Mouse (Mus musculus): ENCODE results near the gene Sspn. TPM values are rescaled to one million over a fixed set of nuclear protein-coding genes. Genes with fewer than 3 reads are reported as not detected.

The Sspn gene
- polyA plus RNA-seq (2012; rRNA removed), result 5.4 and 6.2 TPM in 2 replicates

DNA sequence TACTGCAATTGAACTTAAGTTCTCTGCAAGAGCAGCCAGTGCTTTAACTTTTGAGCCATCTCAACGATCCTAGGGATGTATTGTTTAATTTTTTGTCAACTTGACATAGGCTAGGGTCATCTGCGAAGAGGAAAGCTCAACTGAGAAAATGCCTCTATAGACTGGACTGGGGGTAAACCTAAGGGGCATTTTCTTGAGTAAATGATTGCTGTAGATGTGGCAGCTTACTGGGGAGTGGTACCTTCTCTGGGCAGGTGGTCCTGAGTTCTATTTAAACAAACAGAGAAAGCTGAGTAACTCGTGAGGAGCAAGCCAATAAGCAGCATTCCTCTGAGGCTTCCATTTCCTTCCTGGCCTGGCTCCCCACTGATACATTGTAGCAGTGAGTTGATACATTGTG, at the start of gene Sspn:
Sspn (plus strand) TSS at position 301 of the 400 bp plus-strand sequence.
- H3K4me3 ChIP-seq (ENCODE audit: insufficient read depth, low read length), result no peak within 1 kb of the TSS
- TF ChIP-seq POLR2A (IDR thresholded peaks at IDR 0.05; ENCODE audit: extremely low read depth, insufficient read depth, low read length) (no peak), CTCF (IDR thresholded peaks at IDR 0.05; ENCODE audit: extremely low read depth, insufficient read depth, low read length) (no peak)
- no peaks in the 10 kb centered on the region; the same call in 1 of the 2 replicates for H3K4me1 ChIP-seq (ENCODE audit: control insufficient read depth, insufficient read depth, low read length)
- H3K27ac ChIP-seq (ENCODE audit: insufficient read depth, low read length), result no peak within 1 kb of the TSS

DNA sequence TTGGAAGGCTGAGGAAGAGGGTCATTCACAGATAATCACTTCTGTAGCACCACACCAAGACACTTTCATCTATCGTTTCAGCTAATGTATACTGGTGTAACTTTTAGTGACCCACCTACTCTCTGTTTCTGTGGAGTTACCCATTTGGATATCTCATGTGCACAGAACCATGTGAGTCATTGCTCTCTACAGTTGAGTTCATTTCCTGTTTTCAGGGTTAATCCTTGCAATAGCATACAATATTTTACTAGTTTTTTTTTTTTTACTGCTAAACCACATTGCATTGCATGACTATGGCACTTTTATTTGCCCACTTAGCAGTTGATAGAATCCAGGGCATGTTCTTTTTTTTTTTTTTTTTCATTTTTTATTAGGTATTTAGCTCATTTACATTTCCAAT, 48.4 kb upstream of the Sspn start:
- Histone ChIP-seq H3K4me1 (ENCODE audit: control insufficient read depth, insufficient read depth, low read length) (no peaks in the 10 kb centered on the region), H3K27ac (ENCODE audit: insufficient read depth, low read length) (no peak overlapping the region), H3K4me3 (ENCODE audit: insufficient read depth, low read length) (no peak overlapping the region)
- no peak for TF ChIP-seq POLR2A (IDR thresholded peaks at IDR 0.05; ENCODE audit: extremely low read depth, insufficient read depth, low read length)
- TF ChIP-seq CTCF (IDR thresholded peaks at IDR 0.05; ENCODE audit: extremely low read depth, insufficient read depth, low read length), result no peak

GRCm38 (mm10) chr6:145883668-145884067, 47.8 kb upstream of the Sspn start:
- H3K4me1 ChIP-seq (ENCODE audit: control insufficient read depth, insufficient read depth, low read length), result no peaks in the 10 kb centered on the region
- TF ChIP-seq POLR2A (IDR thresholded peaks at IDR 0.05; ENCODE audit: extremely low read depth, insufficient read depth, low read length) (no peak), CTCF (IDR thresholded peaks at IDR 0.05; ENCODE audit: extremely low read depth, insufficient read depth, low read length) (no peak)
- H3K27ac ChIP-seq (ENCODE audit: insufficient read depth, low read length), result no peak overlapping the region
- H3K4me3 ChIP-seq (ENCODE audit: insufficient read depth, low read length), result no peak overlapping the region

- H3K4me3 ChIP-seq (ENCODE audit: insufficient read depth, low read length), result no peak overlapping the region
- TF ChIP-seq CTCF (IDR thresholded peaks at IDR 0.05; ENCODE audit: extremely low read depth, insufficient read depth, low read length) (no peak), POLR2A (IDR thresholded peaks at IDR 0.05; ENCODE audit: extremely low read depth, insufficient read depth, low read length) (no peak)
- no peak overlapping the region for H3K27ac ChIP-seq (ENCODE audit: insufficient read depth, low read length)
- no peaks in the 10 kb centered on the region for H3K4me1 ChIP-seq (ENCODE audit: control insufficient read depth, insufficient read depth, low read length)
Observed at GRCm38 (mm10) chr6:145885069-145885468, 46.4 kb upstream of the Sspn start.

DNA sequence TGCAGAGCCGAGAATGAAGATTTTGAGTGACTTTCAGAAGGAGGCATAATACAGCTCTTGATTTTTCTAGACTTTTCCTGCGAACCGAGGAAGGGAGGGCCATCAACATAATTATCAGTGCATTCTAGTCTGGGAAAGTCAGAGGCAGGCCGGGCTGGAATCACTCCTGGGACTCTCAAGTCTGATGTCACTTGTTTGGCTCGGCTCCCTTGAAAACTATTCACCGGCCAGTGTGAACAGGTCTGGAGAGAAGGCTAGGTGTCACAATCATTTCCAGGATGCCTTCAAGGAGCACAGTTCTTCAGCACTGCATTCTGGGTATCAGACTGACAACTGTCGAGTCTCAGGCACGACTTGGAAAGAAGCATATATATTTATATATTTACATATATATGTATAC, 45.2 kb upstream of the Sspn start:
- no peak for TF ChIP-seq POLR2A (IDR thresholded peaks at IDR 0.05; ENCODE audit: extremely low read depth, insufficient read depth, low read length)
- no peak for TF ChIP-seq CTCF (IDR thresholded peaks at IDR 0.05; ENCODE audit: extremely low read depth, insufficient read depth, low read length)
- no peaks in the 10 kb centered on the region for H3K4me1 ChIP-seq (ENCODE audit: control insufficient read depth, insufficient read depth, low read length)
- H3K27ac ChIP-seq (ENCODE audit: insufficient read depth, low read length), result no peak overlapping the region
- H3K4me3 ChIP-seq (ENCODE audit: insufficient read depth, low read length), result no peak overlapping the region

GRCm38 (mm10) chr6:145887719-145888118, 43.7 kb upstream of the Sspn start:
- H3K4me1 ChIP-seq (ENCODE audit: control insufficient read depth, insufficient read depth, low read length), result no peaks in the 10 kb centered on the region
- no peak overlapping the region for H3K27ac ChIP-seq (ENCODE audit: insufficient read depth, low read length)
- no peak overlapping the region for H3K4me3 ChIP-seq (ENCODE audit: insufficient read depth, low read length)
- TF ChIP-seq CTCF (IDR thresholded peaks at IDR 0.05; ENCODE audit: extremely low read depth, insufficient read depth, low read length) (no peak), POLR2A (IDR thresholded peaks at IDR 0.05; ENCODE audit: extremely low read depth, insufficient read depth, low read length) (no peak)

DNA sequence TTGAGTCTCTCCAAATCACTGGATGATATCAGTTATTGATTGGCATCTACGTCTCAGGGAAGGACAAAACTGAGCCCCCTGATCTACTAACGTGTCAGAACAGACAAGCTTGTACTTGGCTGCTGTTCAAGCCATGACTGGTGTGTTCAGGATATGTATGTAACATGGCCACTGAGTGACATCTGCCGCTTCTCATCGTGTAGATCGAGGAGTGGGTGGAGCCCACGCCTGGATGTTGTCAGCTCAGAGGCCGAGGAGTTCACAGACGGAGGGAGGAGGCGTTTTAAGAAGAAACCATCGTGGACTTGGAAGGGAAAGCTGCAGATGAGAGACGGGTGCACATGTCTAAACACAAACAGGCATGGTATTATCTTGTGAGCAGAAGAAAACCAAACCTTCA, 39.5 kb upstream of the Sspn start:
- TF ChIP-seq POLR2A (IDR thresholded peaks at IDR 0.05; ENCODE audit: extremely low read depth, insufficient read depth, low read length) (no peak), CTCF (IDR thresholded peaks at IDR 0.05; ENCODE audit: extremely low read depth, insufficient read depth, low read length) (no peak)

GRCm38 (mm10) chr6:145892381-145893265, 38.8 kb upstream of the Sspn start:
- H3K27ac ChIP-seq (ENCODE audit: insufficient read depth, low read length), result no peak overlapping the region
- TF ChIP-seq POLR2A (IDR thresholded peaks at IDR 0.05; ENCODE audit: extremely low read depth, insufficient read depth, low read length) (no peak), CTCF (IDR thresholded peaks at IDR 0.05; ENCODE audit: extremely low read depth, insufficient read depth, low read length) (no peak)
- H3K4me3 ChIP-seq (ENCODE audit: insufficient read depth, low read length), result no peak overlapping the region
- no peaks in the 10 kb centered on the region for H3K4me1 ChIP-seq (ENCODE audit: control insufficient read depth, insufficient read depth, low read length)

More for the DNA sequence above, 39.5 kb upstream of the Sspn start:
- H3K27ac ChIP-seq (ENCODE audit: insufficient read depth, low read length), result no peak overlapping the region
- no peak overlapping the region for H3K4me3 ChIP-seq (ENCODE audit: insufficient read depth, low read length)
- no peaks in the 10 kb centered on the region for H3K4me1 ChIP-seq (ENCODE audit: control insufficient read depth, insufficient read depth, low read length)

DNA sequence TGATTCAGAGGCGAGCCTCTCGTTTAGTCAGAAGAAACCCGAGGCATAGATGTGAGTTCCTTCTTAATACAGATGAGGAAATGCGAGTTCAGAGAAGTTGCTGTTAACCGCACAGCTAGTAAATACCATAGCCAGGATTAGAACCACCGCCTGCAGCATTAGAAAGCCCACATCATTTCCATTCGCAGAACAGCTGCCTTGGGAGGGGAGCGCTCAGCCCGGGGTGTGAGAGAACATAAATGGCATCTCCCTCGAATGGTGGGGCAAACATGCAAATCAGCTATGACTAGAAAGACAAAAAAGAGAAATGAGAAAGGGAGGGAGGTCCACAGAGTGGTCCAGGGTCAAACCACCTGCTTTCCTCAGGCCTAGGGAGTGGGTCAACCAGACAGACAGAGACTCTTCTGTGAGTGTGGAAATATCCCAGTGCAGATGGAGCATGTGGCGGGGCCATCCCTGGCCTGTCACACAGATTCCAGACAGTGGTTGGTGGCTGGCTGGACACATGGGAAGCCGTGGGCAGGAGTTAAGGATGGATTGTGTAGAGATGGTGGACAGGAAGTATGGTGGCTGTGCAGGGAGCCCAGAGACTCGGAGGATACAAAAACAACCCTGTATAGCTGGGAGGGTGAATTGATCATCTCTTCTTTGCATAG, 37.9 kb upstream of the Sspn start:
- no peak overlapping the region for H3K27ac ChIP-seq (ENCODE audit: insufficient read depth, low read length)
- TF ChIP-seq CTCF (IDR thresholded peaks at IDR 0.05; ENCODE audit: extremely low read depth, insufficient read depth, low read length), result no peak
- TF ChIP-seq POLR2A (IDR thresholded peaks at IDR 0.05; ENCODE audit: extremely low read depth, insufficient read depth, low read length), result no peak
- H3K4me1 ChIP-seq (ENCODE audit: control insufficient read depth, insufficient read depth, low read length), result no peaks in the 10 kb centered on the region
- no peak overlapping the region for H3K4me3 ChIP-seq (ENCODE audit: insufficient read depth, low read length)
